Mouse (Mus musculus): ENCODE measurements around the gene Clcnkb.

Gene Clcnkb

DNA sequence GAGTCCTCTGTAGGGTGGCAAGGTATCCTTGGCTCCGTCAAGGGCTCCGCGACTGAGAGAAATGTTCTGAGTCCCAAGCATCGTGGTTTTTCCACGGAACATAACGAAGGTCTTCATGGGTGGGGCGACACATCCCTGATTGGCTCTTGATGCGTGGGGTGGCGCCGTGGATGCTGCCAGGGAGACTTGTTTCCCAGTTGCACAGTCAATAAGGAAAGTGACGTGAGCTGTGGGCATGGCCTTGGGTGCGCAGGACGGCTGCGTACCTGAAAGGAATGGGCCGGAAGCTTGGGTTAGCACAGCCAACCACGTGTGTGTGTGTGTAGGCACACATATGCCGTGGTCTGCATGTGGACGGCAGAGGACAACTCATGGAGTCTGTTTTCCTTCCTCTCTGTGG is 17.4 kb upstream of the Clcnkb start:
- no peak for DNase-seq

DNA sequence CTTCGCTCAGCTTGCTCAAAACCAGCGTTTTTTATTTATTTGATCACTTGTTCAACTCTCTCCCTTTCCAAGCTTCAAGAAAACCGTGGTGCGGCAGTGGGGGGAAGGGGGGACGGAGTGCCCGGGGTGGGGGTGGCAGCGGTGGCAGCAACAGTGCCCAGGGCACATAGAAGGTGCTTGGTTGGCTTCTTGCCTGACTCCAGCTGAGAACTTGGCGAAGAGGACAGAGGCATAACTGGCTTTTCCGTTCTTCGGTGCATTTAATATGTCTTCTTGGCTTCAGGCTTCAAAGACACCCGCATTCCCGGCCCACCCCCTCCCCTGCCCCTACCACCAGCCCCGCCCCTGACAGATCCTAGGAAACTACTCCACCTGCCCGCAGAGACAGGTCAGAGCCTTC is 16.9 kb upstream of the Clcnkb start:
- no peak for DNase-seq

DNA sequence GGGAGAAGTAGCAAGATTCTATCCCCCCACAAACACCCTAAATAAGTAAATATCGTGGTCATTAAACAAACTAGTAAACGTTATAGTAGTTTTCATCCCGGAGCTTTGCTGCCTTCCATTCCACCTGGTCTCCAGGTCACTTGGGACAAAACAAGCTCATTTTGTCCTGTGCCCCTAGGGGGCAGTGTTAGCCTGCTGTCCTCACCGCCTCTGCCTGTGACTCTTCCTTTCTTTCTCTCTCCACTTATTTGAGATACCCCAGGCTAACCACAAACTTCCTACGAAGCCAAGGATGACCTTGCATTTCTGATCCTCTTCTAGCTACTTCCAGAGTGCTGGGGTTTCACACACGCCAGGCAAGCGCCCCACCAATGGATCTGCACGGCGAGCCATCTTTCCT is 15.2 kb upstream of the Clcnkb start:
- peak; percentile 48 to 74 for DNase-seq

DNA sequence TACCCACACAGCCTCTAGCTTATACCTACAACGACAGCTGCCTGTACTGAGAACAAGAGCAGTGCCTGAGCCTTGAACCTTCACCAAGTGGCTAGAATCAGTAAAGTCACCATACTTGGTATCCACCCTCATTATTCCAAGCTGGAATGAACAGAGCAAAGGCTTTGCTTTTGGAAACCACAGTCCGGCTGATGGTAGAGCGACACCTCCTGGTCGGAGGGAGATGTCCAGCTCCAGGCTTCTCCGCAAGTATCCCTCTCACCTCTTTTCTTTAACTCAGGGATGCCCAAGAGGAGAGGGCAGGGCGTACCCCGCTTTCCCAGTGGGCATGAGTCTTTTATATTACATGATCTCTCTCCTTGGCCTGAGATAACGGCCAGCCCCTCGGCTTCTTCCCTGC is 14.0 kb upstream of the Clcnkb start:
- no peak for DNase-seq

DNA sequence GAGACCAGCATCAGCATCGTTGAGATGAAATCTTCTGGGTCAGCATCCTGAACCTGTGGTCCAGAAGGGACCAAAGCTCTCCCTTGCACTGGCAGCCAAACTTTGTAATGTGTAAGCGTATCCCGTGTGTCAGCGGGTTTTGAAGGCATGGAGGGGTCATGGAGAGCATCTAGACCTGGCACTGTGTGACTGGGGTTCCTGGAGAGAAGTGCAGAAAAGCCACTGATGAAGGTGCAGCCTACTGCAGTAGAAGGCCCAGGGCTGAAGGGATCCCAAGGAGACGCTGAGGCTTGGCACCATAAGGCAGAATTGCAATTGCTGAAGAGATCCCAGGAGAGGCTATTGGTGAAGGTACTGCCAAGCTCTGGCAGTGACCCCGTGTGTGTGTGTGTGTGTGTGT is 13.6 kb upstream of the Clcnkb start:
- DNase-seq: no peak

DNA sequence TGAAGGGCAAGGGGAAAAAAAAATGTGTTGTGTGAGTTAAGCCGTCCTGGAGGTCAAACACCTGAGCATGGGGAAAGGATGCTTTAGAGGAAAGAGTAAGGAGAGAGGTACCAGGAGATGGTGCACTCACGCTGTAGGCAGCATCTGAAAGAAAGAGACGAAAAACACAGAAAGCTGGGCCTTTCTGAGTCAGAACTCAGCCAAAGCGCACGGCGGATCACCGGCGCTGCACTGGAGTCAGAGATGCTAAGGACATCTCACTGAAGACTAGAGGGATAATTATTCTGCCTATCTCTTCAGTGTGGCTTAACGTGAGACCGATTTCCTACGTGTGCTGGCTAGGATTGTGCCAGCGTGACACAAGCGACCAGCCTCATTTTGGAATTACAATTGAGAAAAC is 12.1 kb upstream of the Clcnkb start:
- DNase-seq: no peak

DNA sequence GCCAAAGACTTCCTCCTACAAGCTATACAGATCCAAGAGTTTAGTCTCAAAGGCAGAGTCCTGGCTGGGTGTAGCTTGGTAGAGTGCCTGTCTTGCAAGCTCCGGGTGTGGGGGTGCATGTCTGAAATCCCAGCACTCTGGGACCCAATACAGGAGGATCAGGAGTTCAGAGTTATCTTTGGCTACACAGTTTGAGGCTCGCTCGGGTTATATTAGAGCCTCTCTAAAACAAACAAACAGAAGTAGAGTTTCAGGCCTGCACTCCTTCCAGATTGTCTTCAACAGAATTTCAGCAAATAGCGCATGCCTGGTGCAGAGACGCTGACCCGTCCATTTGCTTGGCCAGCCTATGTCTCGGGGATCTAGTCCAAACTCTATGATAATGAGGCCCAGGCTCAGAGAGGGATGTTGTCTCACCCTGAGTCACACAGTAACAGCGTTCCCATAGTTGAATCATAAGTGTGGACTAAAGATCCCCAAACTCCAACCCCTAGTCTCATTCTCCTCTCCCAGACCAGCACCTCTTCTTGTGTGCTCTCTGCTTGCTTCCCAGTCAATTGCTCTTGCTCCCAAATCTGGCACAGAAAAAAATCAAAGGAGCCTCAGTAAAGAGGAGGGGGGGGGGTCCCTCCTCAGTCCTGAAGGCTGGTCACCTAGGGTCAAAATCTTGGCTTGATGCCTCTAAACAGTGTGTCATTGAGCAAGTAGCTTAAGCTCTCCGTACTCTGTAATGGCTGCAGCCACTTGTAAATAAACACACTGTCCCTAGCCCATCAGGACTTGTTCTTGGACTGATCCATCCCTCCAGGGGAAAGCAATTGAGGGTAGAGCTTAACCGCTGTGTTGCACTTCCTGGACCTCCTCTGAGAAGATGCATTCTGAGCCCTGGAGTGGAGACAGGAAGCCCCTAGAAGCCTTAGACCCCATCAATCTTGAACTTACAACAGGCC is 11.3 kb upstream of the Clcnkb start:
- DNase-seq: no peak

DNA sequence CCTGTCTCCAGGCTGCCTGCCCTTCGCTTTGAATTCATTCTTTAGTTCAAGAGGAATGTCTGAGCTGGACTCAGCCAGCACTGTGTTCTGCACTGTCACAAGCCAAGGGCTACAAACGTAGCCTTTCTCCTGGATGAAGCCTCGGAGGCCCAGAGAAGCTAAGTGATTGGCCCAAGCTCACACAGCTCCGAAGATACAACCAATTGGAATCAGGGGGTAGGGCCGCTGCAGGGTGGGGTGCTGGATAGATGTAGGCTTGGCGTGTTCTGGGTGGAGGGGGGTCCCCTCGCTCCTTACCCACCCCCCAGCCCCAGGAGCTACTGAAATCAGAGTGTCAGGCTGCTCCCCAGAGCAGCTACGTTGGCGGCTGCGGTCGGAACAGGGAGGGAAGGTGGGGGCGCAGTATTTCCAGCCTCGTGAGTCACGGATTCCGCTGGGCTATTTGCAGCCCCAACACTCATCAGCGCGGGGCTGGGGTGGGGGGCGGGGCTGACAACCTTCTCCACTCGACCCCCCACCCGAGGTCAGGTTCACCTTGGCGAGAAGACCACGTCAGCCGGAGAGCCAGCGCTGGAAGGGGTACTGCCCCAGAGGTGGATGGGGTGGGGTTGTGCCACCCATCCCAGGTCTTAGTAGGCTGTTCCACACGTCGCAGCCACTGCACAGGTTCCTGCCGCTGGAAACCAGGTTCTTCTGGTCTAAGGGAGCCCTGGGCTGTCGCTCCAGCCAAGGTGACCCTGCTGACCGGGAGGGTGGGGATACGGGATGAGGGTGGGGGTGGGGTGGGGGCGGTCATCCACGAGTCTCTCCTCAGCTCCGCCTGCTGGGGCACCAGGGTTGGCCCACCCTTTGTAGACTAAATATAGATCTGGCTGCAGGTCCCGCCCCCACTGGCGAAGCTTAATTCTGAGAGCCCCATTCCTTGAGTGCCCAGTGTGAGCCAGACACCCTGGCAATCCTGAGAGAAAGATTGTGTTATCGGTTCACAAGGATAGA is 10.0 kb upstream of the Clcnkb start:
- peak; percentile 32 to 35 for DNase-seq

DNA sequence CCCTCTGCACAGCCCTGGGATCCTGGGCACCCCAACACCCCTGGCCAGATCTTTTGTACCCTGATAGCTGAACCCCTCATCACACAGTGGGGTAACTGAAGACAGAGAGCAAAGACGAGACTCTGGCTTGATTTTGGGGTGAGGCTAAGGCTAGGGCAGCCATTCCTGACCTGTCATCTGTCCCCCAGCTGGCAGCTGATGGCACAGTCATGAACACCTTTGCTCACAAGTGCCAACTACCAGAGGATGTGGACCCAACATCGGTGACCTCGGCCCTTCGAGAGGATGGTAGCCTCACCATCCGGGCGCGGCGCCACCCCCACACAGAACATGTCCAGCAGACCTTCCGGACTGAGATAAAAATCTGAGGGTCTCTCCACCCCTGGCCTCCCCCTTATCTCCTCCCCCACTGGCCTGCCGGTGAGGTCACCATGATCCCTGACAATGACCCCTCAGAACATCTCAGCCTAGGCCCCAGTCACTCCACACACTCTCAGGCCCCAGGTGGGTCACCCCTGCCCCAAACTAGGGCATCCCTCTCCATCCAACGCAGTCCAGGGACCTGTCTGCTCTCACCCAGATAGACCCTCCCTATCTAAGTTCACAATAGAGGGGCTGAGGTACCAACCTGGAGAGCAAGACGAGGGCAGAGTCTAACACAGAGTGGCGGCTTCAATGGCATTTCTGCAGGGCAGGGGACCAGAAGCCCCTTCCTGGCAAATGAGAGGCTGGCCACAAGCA is 8.0 kb upstream of the Clcnkb start:
- DNase-seq: no peak

DNA sequence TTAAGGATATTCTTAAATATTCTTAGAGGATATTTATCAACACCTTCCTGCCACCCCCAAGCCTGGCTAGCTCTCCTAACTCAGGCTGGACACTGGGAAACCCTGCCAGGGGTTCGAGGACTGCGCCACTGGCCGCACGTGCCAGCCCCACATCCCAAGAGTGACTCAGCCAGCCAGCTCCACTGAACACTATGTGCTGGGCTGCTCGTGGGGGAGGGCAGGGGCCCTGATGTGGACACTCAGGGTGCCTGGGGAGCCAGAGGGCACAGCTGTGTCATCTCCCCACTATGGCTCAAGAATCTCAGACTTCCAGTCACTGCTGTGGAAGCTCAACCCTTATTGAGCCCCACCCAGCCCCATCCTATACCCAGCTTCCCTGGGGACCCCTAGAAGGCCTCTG is 7.5 kb upstream of the Clcnkb start:
- no peak for DNase-seq

DNA sequence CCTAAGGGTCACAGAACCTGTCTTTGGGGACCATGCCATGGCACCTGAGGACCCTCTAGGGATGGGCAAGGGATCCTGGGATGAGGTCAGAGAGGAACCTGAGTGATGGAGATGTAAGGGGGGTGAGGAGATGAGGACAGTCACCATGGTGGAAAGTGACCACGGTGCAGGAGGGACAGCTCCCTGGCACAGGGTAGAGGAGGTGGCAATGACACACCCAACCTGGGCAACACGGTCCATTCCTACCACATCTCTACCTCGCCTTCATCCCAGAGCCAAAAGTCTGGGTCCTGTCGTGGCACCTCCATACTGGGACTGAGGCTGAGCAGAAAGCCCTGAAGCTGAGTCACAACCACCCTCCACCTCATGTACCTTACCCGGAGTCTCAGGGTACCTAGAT is 7.0 kb upstream of the Clcnkb start:
- DNase-seq: no peak

DNA sequence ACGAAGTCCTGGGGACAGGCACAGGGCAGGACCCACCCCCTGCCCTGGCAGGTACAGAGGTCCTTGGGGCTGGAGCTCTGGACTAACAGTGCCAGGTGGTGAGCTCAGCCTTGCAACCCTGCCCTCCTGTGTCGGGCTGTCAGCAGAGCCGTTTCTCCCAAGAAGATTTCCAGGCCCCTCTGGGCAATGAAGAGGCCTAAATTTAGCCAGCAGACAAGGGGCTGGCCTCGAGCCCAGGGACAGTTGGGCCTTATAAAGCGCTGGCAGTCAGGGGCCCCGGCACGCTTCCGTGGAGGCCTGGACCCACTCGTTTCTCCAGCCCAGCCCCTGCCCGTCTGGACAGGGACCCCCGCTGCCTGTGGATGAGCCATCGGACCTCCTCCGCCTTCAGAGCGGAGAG is 5.6 kb upstream of the Clcnkb start:
- no peak for DNase-seq

DNA sequence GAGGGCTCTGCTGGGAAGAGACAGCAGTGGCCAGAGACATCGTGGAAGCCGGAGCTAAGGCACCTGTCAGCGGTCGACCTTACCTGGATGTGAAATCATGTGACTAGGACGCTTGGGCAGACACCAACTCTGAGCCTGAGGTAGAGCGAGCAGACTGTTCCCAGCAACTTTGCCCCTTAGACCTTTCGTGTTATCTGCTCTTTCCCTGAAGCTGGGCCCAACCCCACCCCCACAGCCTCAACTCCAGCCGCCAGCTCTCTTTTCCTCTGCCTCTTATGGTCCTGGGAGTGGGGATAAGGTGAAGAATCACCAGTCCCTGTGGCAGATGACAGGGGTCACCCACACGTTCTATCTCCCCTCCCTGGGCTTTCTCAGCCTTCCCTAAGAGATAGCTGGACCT is 5.1 kb upstream of the Clcnkb start:
- no peak for DNase-seq

DNA sequence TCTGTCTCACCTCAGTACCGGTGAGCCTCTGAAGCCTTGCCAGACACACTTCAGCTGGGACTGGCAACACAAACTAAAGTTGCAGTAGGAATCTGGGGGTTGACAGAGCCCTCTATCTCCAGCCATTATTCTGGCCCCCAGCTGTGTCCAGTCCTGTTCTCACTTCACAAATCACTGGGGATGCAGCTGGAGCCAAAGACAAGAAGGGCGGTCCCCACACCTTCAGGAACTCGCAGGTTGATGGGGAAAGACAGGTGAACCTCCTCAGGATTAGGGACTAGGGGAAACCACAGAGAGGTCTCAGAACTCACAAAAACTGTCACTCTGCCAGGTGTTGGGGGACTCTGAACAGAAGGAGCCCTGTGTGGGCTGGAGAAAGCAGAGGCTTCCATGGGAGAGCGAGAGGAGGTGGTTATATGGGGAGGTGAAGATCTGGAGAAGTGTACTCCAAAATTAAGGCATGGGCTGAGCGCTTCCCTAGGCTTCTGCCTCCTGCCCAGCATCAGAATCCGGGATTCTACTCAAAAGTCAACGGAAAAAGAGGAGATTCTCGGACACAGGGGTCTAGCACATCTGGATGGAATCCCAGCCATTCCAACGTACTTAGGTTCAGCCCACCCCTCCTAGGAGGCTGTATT is 4.5 kb upstream of the Clcnkb start, which contains the start of gene Hspb7:
Hspb7 (plus strand) TSS at position 588 of the 638 bp plus-strand sequence.
- DNase-seq: no peak

DNA sequence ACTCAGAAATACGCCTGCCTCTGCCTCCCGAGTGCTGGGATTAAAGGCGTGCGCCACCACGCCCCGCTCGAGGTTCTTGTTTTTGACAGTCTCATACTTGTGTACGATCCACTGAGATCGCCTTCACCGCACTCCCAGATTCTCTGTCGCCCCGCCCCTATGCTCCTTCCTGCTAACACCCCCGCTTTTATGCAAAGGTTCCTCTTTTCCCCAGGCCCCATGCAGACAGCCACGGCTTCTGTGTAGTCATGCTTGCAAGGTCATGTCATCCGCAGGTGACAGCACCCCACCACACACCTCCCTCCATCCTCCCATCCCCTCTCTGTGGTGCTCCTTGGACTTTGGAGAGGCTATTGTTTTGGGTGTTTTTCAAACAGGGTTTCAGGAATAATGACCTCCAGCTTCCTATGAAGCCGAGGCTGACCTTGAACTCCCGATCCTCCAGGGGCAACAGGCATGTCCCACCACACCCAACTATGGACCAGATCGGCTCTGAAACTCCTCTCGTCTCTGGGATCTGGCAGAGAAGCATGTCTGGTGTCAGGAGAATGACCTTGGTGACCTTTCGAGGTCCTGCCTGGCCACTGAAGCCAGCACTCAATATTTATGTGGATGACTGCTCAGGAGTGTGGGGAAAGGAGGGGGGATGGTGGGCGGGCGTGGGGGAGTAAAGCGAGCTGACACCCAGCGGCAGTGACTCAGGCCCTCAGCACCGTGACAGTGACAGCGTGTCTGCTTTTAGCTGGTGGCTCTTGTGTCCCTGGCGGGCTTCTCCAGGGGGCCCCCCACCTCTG is 3.8 kb upstream of the Clcnkb start:
- DNase-seq: peak; percentile 58 to 61

DNA sequence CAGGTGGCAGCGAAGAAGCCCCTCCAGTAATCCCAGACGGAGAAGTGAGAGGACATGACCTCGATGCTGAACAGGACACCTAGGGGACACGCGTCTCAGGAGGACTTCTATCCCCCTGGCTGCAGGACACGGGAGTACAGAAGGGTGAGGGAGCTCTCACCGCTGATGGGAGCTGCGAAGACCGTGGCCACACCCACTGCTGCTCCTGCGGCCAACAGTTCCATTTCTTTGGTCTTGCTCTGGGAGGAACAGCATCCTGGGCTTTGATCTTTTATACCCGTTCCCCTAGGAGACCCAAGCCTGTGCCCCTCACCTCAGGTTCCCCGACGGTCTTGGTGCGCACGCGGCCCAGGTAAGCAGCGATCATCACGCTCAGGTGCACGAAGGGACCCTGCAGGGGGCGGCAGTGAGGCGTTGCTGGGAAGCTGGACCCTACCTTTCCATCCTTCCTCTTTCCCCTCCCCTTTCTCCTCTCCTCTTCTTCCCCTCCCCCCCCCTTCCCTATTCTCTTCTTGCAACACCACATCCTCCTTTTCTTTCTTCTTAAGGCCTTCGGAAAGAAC is 4.3 kb downstream of the Clcnkb start:
- no peak for DNase-seq

DNA sequence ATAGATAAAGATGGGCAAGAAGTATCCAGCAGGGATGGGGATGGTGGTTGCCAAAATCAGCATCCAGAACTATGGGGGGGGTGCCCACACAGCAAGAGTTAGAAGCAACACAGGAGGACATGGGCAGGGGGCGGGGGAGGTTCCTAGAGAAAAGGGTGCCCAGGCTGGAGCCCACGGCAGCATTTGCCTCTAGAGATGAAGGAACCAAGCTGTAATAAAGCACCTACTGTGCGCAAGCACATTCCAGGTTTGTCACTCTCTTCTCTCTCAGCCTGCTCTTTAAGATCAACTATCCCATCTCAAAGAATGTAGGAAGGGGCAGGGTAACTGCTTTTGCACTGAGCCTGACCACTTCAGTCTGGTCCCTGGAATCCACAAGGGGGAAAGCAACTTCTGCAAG is 7.2 kb downstream of the Clcnkb start:
- DNase-seq: no peak

DNA sequence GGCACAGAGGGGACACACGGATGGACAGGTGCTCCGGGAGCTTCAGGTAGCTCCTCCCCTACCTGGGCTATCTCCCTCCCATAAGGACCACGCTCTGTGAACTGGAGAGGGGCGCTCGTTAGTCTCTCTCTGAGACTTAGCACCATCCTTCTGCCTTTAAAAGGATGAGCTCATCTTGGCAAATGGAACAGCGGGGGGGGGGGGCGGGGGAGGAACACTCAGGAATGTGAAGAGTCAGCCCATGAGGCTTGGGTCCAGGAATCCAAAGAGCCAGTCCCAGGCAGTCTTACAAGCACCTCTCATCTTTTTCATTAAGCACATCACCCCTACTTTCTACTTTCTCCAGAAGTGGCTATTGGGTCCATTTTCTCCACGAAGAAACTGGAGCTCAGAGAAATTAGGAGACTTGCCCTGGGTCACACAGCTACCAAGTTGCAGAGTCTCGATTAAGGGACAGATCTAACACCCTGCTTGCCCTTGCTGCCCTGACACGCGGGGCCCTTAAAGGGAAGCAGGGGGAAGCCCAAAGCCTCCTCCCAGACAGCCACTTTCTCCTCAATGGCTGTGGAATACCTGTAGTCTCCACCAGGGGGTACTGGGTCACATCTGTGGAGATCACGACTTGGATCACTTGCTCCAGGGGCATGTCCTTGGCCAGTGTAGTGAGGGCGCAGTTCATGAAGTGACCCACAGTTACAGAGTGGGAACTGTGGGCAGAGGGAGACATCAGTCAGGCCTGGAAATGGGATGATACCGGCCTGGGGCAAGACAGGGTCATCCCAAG is 9.1 kb downstream of the Clcnkb start:
- peak in 1 of 2 experiments; percentile 29 for DNase-seq

DNA sequence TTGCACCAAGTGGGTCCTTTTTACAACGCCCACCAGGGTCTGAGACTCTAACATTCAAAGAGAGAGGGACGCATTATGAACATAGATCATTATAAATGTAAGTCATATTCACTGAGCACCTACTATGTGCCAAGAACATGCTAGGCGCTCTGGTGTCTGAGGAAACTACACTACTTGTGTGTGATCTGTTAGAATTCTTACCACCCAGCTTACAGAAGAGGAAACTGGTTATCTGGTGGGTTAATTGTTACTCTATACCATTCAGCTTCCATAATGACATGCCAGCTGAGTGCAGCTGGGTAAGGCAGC is 10.5 kb downstream of the Clcnkb start:
- DNase-seq: no peak
